Mouse (Mus musculus) frontal cortex, postnatal 25 days (tissue): ENCODE data around the gene Fam172a.

Experiments
- DNase-seq, 2 experiments: peaks; one replicate each; pipeline ENCODE4 v3.0.0; 2022; ENCODE audit warnings: low spot score in 2 of 2

Fam172a gene

GRCm38 (mm10) chr13:78199642-78200160 lies 497.9 kb downstream of the Fam172a start, which contains the start of gene Nr2f1:
TSS of gene Nr2f1 (minus strand) at chr13:78199757.
- DNase-seq: no peak

GRCm38 (mm10) chr13:78200407-78200806 lies 498.6 kb downstream of the Fam172a start:
- DNase-seq: no peak

DNA sequence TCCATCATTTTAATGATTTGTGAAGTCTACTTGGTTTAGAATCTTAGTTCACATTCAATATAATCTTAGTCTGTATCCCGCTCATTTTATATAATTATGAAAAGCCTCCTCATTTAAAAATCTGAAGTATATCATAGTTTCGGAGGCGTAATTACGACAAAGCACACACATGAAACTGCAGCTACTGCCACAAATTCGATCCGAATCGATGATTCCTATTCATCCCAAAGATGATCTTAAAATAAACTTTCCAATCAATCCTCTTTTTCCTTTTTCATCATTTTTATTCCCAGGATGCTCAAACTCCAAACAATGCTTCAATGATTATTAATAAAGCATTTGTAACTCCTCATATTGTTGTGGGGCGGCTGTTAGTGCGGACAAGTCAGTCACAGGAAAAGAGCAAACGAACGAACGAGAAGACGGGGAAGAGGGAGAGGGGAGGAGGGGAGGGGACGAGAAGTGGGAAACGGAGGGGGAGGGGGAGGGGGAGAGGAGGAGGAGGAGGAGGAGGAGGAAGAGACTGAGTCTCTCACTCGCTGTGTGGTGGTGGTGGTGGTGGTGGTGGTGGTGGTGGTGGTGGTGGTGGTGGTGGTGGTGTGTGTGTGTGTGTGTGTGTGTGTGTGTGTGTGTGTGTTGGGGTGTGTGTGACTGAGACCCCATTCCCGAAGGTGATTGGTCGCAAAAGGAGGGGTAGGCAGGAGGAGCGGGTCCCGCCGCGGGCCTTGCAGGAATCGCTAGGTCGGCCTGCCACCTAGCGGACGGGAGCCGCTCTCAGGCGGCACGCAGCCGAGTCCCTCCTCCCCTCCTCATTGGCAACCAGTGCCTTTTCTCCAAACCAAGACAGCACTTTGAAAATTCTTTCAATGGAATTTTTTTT lies 499.4 kb downstream of the Fam172a start:
- peak; percentile 78 to 84 for DNase-seq

DNA sequence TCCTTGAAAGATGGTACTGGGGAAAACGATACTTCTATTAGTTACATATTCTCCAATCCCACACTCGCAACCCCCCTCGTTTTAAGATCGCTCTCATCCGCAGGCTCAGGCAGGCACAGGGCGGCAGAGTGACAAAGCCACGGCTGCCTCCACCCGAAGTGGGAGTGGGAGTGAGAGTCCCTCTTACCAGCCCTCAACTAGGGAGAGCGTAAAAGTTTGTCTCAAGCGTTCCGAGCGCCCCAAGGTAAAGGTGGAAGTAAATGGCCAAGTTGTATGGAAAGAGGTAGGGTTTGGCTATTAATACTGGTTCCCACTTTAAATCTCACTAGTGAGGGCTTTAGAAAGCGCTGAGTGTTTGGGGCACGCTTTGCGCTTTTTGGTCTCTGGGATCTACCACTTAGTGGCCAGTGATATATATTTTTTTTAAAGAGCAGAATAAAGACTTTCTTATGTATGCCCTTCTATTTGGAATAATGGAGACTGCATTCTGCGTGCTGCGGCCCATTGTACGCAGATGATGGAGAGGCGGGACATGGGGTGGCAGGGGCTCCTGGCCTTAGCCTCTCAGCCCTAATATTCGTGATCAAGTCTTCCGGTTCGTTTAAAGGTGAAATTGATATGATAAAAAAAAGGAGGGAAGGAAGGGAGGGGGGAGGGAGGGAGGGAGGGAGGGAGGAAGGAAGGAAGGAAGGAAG lies 500.2 kb downstream of the Fam172a start:
- no peak for DNase-seq

GRCm38 (mm10) chr13:78202574-78203347 lies 500.9 kb downstream of the Fam172a start:
- DNase-seq: no peak

GRCm38 (mm10) chr13:78203348-78204061 lies 501.7 kb downstream of the Fam172a start:
- DNase-seq: no peak

DNA sequence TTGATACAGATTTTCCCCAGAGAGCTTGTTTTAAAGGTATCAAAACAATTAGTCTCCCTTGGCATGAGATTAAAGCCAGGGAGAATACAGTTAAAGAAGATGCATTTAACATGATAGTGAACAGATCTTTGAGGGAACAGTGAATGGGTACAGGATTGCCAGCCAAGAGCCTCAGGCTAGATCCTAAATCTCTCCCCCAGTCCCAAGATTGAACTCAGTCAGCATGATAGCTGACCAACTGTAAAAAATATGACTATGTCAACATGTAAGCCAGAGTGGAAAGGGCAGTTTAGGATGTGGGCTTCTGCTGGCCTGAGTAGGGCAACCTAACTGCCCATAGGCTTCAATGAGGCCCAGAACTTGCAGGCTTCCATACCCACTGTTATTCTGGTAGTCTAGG lies 503.6 kb downstream of the Fam172a start:
- no peak for DNase-seq

DNA sequence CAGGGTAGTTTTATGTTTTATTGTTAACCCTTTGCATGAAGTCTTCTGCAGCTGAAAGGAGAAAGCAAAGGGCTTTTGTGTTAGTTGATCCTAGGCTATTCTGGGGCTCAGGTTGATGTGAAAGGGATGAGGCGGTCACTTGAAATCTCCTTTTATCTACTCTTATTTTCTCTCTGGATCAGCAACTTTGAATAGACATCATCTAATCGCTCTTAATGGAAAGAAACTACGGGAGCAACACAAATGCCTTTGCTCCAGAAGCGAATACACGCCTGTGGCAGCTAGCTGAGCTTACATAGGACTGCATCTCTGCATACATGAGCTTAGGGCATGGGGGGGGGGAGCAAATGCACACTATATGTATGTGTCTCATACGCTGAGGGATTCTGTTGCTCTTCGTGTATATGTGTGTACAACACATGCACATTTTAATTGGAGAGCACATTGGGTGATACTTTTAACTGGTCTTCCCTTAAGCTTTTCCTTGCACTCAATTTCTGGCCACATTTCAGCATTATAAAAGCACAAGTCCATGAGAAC lies 505.1 kb downstream of the Fam172a start:
- no peak for DNase-seq

DNA sequence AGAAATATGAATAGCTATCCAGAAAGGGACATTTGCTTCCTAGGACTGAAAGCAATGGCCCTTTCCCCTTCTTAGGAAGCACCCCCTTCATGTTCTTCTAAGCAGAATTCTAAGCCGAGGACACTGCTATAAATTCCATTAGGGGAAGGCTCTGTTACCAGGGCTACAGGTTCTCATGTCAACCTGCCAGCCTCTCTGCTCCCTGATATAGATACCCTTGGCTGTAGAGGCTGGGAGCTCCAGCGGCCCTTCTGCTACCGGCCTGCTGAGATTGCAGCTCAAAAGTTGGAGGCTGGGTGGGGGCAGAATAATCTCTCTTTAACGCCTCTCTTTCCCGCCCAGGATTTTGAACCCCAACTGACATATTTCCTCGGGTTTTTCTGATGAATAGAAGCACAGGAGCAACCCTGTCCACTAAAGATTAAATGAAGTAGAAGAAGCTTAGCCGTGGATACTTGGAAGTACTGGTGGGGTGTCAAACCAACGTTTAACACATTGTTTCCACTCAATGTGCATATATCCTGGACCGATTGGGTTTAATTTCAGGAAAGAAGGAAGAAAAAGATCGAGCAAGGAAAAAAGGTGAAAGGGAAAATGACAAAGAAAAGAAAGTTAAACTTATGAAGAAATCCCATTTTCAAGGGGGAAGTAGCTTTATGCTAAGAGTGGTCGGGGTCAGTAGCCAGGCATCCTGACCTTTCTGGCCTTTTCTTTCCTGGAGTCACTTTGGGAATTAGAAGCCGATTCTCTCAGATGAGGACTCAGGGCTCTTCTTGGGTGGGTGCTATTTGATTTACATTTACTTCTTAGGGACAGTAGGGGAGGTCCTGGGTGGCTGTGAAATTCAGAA lies 506.2 kb downstream of the Fam172a start:
- no peak for DNase-seq

- DNase-seq: no peak
Observed at GRCm38 (mm10) chr13:78208689-78209410, 507.0 kb downstream of the Fam172a start.

DNA sequence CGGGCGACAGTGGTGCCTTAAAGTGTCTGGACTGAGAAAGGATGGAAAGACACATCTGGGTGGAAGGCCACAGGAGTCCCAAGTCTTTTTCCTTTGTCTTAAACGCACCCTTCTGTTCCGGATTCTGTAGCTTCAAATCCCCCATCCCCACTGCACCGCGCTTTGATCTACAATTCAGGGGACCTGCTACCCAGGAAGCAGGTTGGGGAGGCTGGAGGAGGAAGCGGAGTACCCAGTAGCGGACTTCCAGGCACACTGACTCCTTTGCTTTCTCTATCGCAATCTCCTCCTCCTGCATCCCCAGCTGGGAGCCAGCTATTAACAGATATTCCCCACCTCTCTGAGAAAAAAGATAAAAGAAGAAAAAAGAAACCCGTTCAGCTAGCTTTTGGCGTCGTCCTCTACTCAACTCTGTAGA lies 507.8 kb downstream of the Fam172a start:
- no peak for DNase-seq

GRCm38 (mm10) chr13:78210029-78210747 lies 508.4 kb downstream of the Fam172a start:
- DNase-seq: no peak

- DNase-seq: no peak
Observed at GRCm38 (mm10) chr13:78210748-78211089, 508.9 kb downstream of the Fam172a start.

DNA sequence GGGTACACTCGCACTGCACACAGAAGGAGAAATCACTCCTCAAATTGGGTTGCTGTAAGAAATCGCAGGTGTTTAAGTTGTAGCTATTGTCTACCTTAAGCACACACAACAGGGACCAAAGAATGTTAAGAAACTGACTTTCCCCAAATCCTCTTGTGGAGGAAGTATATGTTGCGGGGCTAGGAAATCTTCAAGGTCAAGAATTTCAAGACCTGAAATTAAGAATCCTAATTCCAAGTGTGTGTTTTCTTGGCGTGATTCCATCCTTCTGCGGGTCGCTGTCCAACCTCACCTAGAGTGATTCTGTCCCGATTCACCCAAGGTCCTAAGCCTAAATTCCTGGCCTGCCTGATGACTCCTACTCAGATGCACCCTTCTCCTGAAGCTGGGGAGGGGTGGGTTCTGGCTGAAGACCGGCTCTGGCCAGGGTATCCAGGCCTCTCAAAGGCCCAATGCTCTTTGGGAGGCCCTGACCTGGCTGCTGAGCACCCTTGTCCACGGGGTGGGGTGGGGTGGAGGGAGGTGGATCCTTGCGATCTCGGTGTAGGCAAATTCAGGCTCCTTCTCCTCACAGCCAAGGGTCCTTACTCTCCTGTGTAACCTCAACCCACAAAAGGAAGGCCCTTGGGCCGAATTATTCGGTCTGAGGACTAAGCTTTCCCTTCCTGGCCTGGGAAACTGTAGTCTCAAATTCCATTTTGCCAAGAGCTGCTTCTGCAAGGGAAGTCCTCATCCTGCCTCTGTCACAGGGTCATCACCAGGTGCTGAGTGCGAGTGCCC lies 509.6 kb downstream of the Fam172a start:
- no peak for DNase-seq

GRCm38 (mm10) chr13:78212111-78212510 lies 510.3 kb downstream of the Fam172a start:
- DNase-seq: no peak

DNA sequence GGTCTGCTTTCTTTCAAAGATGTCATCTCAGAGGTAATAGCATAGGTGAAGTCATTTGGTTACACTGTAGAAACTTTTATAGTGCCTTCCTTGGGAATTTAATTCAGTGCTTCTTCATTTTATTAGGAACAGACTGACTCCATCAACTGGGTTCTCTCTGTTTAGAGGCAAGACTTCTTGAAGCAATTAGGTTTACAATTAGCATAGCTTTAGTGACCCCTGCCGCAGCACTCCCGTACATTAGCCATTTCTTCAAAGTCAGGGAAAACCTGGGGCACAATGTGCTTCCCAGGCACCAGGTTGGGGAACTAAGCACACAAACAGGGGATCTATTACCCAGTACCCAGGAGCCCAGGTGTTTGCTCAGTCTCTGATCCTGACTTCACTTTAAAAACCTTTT lies 511.3 kb downstream of the Fam172a start:
- DNase-seq: no peak

- DNase-seq: no peak
Observed at GRCm38 (mm10) chr13:78215223-78215622, 513.4 kb downstream of the Fam172a start.
